Comparison of ENCODE assay signal across 47 mouse cellular contexts in the genomic region with DNA sequence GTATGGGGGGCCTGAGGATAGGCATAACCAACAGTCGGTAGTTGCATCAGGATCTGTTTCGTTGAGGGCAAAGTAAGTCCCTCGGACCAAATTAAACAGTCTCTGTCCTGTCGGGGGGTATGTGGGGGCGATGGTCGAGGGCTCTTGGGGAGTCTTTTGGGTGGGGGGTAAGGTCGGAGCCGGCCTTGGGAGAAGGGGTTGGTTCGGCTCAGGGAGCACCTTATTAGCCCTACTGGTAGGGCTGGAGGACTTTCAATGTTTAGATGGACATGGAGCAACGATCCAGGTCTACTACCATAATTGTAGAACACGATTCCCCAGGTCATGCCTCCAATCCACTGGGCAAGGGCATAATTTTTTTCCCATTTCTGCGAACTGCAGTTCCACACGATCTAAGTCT. TPM values are rescaled to one million over a fixed set of nuclear protein-coding genes. Genes with fewer than 3 reads are reported as not detected.
"Had no signal": no experiment of that assay in that cellular context is flagged by ENCODE, and none has a peak within 500 bp of the region (broad histone marks: within the 10 kb centered on the region; RNA-seq: fewer than 3 reads in every experiment).

No protein-coding gene starts in this region.

- DNase-seq: left cerebral cortex, postnatal 4 days; liver; liver, embryonic 13.5 days; liver, postnatal 0 days; lung, adult 18-20 months; lung, adult 2 months; lung, embryonic 14.5 days; lung, postnatal 10 days; lung, postnatal 14 days; lung, postnatal 36 days; lung, postnatal 4 days; midbrain, embryonic 14.5 days had no signal

- H3K9me3 ChIP-seq: limb, embryonic 10.5 days; limb, embryonic 15.5 days; liver, embryonic 15.5 days; lung, embryonic 15.5 days; midbrain, embryonic 15.5 days; neural tube, embryonic 12.5 days had no signal

- H3K27ac ChIP-seq: limb, embryonic 10.5 days; limb, embryonic 12.5 days; limb, embryonic 13.5 days; limb, embryonic 15.5 days; liver, embryonic 12.5 days; liver, embryonic 13.5 days; liver, embryonic 14.5 days; liver, embryonic 15.5 days; lung, embryonic 15.5 days; macrophage; midbrain, embryonic 10.5 days; midbrain, embryonic 12.5 days; midbrain, embryonic 13.5 days; midbrain, embryonic 15.5 days; neural tube, embryonic 12.5 days had no signal

- H3K4me3 ChIP-seq: limb, embryonic 10.5 days; limb, embryonic 12.5 days; limb, embryonic 13.5 days; limb, embryonic 15.5 days; liver, embryonic 12.5 days; liver, embryonic 13.5 days; liver, embryonic 15.5 days; lung, embryonic 15.5 days; megakaryocyte, embryonic 14.5 days; midbrain, embryonic 10.5 days; midbrain, embryonic 12.5 days; midbrain, embryonic 13.5 days; midbrain, embryonic 15.5 days; myocyte; neural tube, embryonic 12.5 days had no signal

- H3K9ac ChIP-seq: limb, embryonic 12.5 days; limb, embryonic 13.5 days; limb, embryonic 15.5 days; liver, embryonic 12.5 days; liver, embryonic 13.5 days; liver, embryonic 14.5 days; liver, embryonic 15.5 days; liver, postnatal 0 days; lung, embryonic 14.5 days; lung, embryonic 15.5 days; midbrain, embryonic 12.5 days; midbrain, embryonic 13.5 days; midbrain, embryonic 15.5 days; neural tube, embryonic 12.5 days had no signal

- H3K36me3 ChIP-seq: limb, embryonic 10.5 days; limb, embryonic 12.5 days; limb, embryonic 13.5 days; limb, embryonic 15.5 days; liver, embryonic 12.5 days; liver, embryonic 13.5 days; liver, embryonic 15.5 days; lung, embryonic 15.5 days; midbrain, embryonic 10.5 days; midbrain, embryonic 12.5 days; midbrain, embryonic 13.5 days; midbrain, embryonic 15.5 days; neural tube, embryonic 12.5 days had no signal

- H3K4me1 ChIP-seq: limb, embryonic 10.5 days; limb, embryonic 12.5 days; limb, embryonic 13.5 days; limb, embryonic 15.5 days; liver, embryonic 12.5 days; liver, embryonic 13.5 days; liver, embryonic 15.5 days; lung, embryonic 15.5 days; megakaryocyte, embryonic 14.5 days; midbrain, embryonic 10.5 days; midbrain, embryonic 12.5 days; midbrain, embryonic 13.5 days; midbrain, embryonic 15.5 days; neural tube, embryonic 12.5 days had no signal

- H3K27me3 ChIP-seq: limb, embryonic 12.5 days; limb, embryonic 13.5 days; limb, embryonic 15.5 days; liver, embryonic 12.5 days; liver, embryonic 13.5 days; liver, embryonic 15.5 days; lung, embryonic 15.5 days; midbrain, embryonic 12.5 days; midbrain, embryonic 13.5 days; midbrain, embryonic 15.5 days; neural tube, embryonic 12.5 days had no signal

RNA-seq across cellular contexts. Expression of a gene that starts 4.7 kb away (rescaled TPM):
- total RNA-seq: liver, adult 2 months; midbrain, postnatal 0 days; monocyte, adult 5-6 weeks had no signal
- polyA plus RNA-seq: liver, adult 2 months; lung, adult 2 months; macrophage had no signal

RNA-seq across cellular contexts. Expression of a gene that starts 5.4 kb away (rescaled TPM):
- total RNA-seq: left cerebral cortex, postnatal 25 days; left cerebral cortex, postnatal 36 days; left cerebral cortex, postnatal 4 days; liver, adult 2 months; megakaryocyte progenitor cell, adult 5-6 weeks; megakaryocyte, adult 5-6 weeks; megakaryocyte-erythroid progenitor cell, adult 5-6 weeks; midbrain, postnatal 0 days; monocyte, adult 5-6 weeks had no signal
- polyA plus RNA-seq: limb, embryonic 10.5 days; limb, embryonic 11.5 days; limb, embryonic 12.5 days; limb, embryonic 13.5 days; limb, embryonic 14.5 days; limb, embryonic 15.5 days; liver, adult 2 months; liver, embryonic 11.5 days; liver, embryonic 12.5 days; liver, embryonic 13.5 days; liver, embryonic 14.5 days; liver, embryonic 15.5 days; liver, embryonic 16.5 days; liver, postnatal 0 days; lung, adult 2 months; lung, embryonic 14.5 days; lung, embryonic 15.5 days; lung, embryonic 16.5 days; lung, postnatal 0 days; macrophage; midbrain, embryonic 10.5 days; midbrain, embryonic 11.5 days; midbrain, embryonic 12.5 days; midbrain, embryonic 13.5 days; midbrain, embryonic 14.5 days; midbrain, embryonic 15.5 days; midbrain, embryonic 16.5 days; midbrain, postnatal 0 days; myocyte; neural tube, embryonic 11.5 days; neural tube, embryonic 12.5 days had no signal

RNA-seq across cellular contexts. Expression of a gene that starts 22.7 kb away (rescaled TPM):
- total RNA-seq: left cerebral cortex, postnatal 10 days; left cerebral cortex, postnatal 14 days; left cerebral cortex, postnatal 25 days; left cerebral cortex, postnatal 36 days; left cerebral cortex, postnatal 4 days; liver, adult 2 months; megakaryocyte progenitor cell, adult 5-6 weeks; megakaryocyte, adult 5-6 weeks; megakaryocyte-erythroid progenitor cell, adult 5-6 weeks; midbrain, postnatal 0 days; monocyte, adult 5-6 weeks had no signal
- polyA plus RNA-seq: limb, embryonic 10.5 days; limb, embryonic 11.5 days; limb, embryonic 12.5 days; limb, embryonic 13.5 days; limb, embryonic 14.5 days; limb, embryonic 15.5 days; liver, adult 2 months; liver, embryonic 11.5 days; liver, embryonic 12.5 days; liver, embryonic 13.5 days; liver, embryonic 14.5 days; liver, embryonic 15.5 days; liver, embryonic 16.5 days; liver, postnatal 0 days; lung, adult 2 months; lung, embryonic 14.5 days; lung, embryonic 15.5 days; lung, embryonic 16.5 days; lung, postnatal 0 days; macrophage; midbrain, embryonic 10.5 days; midbrain, embryonic 11.5 days; midbrain, embryonic 12.5 days; midbrain, embryonic 13.5 days; midbrain, embryonic 14.5 days; midbrain, embryonic 15.5 days; midbrain, embryonic 16.5 days; midbrain, postnatal 0 days; myocyte; neural tube, embryonic 11.5 days; neural tube, embryonic 12.5 days had no signal

RNA-seq across cellular contexts. Expression of a gene that starts 25.8 kb away (rescaled TPM):
- total RNA-seq: left cerebral cortex, postnatal 10 days; left cerebral cortex, postnatal 14 days; left cerebral cortex, postnatal 25 days; left cerebral cortex, postnatal 36 days; left cerebral cortex, postnatal 4 days; liver, adult 2 months; megakaryocyte progenitor cell, adult 5-6 weeks; megakaryocyte, adult 5-6 weeks; megakaryocyte-erythroid progenitor cell, adult 5-6 weeks; midbrain, postnatal 0 days; monocyte, adult 5-6 weeks had no signal
- polyA plus RNA-seq: limb, embryonic 10.5 days; limb, embryonic 11.5 days; limb, embryonic 12.5 days; limb, embryonic 13.5 days; limb, embryonic 14.5 days; limb, embryonic 15.5 days; liver, adult 2 months; liver, embryonic 11.5 days; liver, embryonic 12.5 days; liver, embryonic 13.5 days; liver, embryonic 14.5 days; liver, embryonic 15.5 days; liver, embryonic 16.5 days; liver, postnatal 0 days; lung, adult 2 months; lung, embryonic 14.5 days; lung, embryonic 15.5 days; lung, embryonic 16.5 days; lung, postnatal 0 days; macrophage; midbrain, embryonic 10.5 days; midbrain, embryonic 11.5 days; midbrain, embryonic 12.5 days; midbrain, embryonic 13.5 days; midbrain, embryonic 14.5 days; midbrain, embryonic 15.5 days; midbrain, embryonic 16.5 days; myocyte; neural tube, embryonic 12.5 days had no signal
